In the genomic region with DNA sequence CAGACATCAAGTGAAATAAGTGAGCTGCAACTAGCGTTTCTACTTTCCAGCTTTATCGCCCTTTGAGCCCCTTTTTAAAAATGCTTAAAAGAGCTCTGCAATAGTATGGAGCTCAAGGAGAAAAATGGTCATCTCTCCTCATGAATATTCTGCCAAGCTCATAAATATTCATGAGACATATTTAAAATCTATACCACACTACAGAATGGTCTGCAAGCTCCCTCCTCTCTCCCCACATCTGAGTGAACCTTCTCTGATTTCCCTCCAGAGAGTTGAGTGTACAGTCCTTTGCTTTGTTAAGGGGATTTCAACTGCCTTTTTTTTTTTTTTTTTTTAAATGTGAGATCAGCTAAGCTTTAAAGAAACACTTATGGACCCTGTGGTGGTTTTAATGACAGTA, we compare ENCODE assay signal across 13 mouse cellular contexts.
"Had no signal": no experiment of that assay in that cellular context is flagged by ENCODE, and none has a peak within 500 bp of the region (broad histone marks: within the 10 kb centered on the region; RNA-seq: fewer than 3 reads in every experiment).

No protein-coding gene starts in this region.

- H3K27ac ChIP-seq: kidney, embryonic 15.5 days; left cerebral cortex, adult 2 months; limb, embryonic 10.5 days; liver, embryonic 15.5 days; neural tube, embryonic 13.5 days had no signal

- DNase-seq: kidney, adult 18-20 months; kidney, postnatal 14 days; lung, adult 2 months; lung, postnatal 36 days; right cerebral cortex, postnatal 14 days; thymus, postnatal 36 days had no signal

- H3K4me1 ChIP-seq: kidney, embryonic 15.5 days; limb, embryonic 10.5 days; liver, embryonic 15.5 days; neural tube, embryonic 13.5 days had no signal

- H3K4me2 ChIP-seq: kidney, embryonic 15.5 days; liver, embryonic 11.5 days; liver, embryonic 15.5 days; neural tube, embryonic 13.5 days had no signal

- H3K4me3 ChIP-seq: kidney, embryonic 15.5 days; left cerebral cortex, adult 2 months; limb, embryonic 10.5 days; liver, embryonic 15.5 days; neural tube, embryonic 13.5 days had no signal

- H3K9ac ChIP-seq: kidney, embryonic 15.5 days; liver, embryonic 15.5 days; neural tube, embryonic 13.5 days had no signal

- ATAC-seq: lung, postnatal 0 days had no signal

- H3K27me3 ChIP-seq: kidney, embryonic 15.5 days; liver, embryonic 15.5 days; neural tube, embryonic 13.5 days had no signal

- H3K36me3 ChIP-seq: kidney, embryonic 15.5 days; limb, embryonic 10.5 days; liver, embryonic 15.5 days; neural tube, embryonic 13.5 days had no signal

- H3K9me3 ChIP-seq: kidney, embryonic 15.5 days; limb, embryonic 10.5 days; liver, embryonic 15.5 days; neural tube, embryonic 13.5 days had no signal
